Mouse (Mus musculus) ovary, adult 18-20 months (tissue): ENCODE measurements around the gene Ehd4.

Experiments used
- DNase-seq: peaks from one replicate; pipeline ENCODE4 v3.0.0; 2022; ENCODE audit warnings: low spot score, mixed read lengths

Ehd4 gene

GRCm38 (mm10) chr2:120154361-120154894 is at the start of gene Ehd4:
Gene Ehd4, minus strand, starts transcription at chr2:120154606.
- peak; percentile 96 for DNase-seq

GRCm38 (mm10) chr2:120203742-120204141 is 49.3 kb upstream of the Ehd4 start:
- no peak for DNase-seq

- no peak for DNase-seq
Observed at GRCm38 (mm10) chr2:120200077-120200476, 45.7 kb upstream of the Ehd4 start.

- no peak for DNase-seq
Observed at GRCm38 (mm10) chr2:120188174-120188573, 33.8 kb upstream of the Ehd4 start.

- no peak for DNase-seq
Observed at GRCm38 (mm10) chr2:120187583-120187982, 33.2 kb upstream of the Ehd4 start.

GRCm38 (mm10) chr2:120185527-120186276 is 31.3 kb upstream of the Ehd4 start:
- DNase-seq, result no peak

- no peak for DNase-seq
Observed at GRCm38 (mm10) chr2:120178936-120179335, 24.5 kb upstream of the Ehd4 start.

- DNase-seq, result peak; percentile 11
Observed at GRCm38 (mm10) chr2:120173718-120174117, 19.3 kb upstream of the Ehd4 start.

GRCm38 (mm10) chr2:120171362-120171761 is 17.0 kb upstream of the Ehd4 start:
- no peak for DNase-seq

GRCm38 (mm10) chr2:120170726-120171125 is 16.3 kb upstream of the Ehd4 start:
- DNase-seq, result no peak

- no peak for DNase-seq
Observed at GRCm38 (mm10) chr2:120169382-120169781, 15.0 kb upstream of the Ehd4 start.

- DNase-seq, result no peak
Observed at GRCm38 (mm10) chr2:120167763-120168162, 13.4 kb upstream of the Ehd4 start.

GRCm38 (mm10) chr2:120165474-120165873 is 11.1 kb upstream of the Ehd4 start:
- DNase-seq, result no peak

GRCm38 (mm10) chr2:120159434-120159833 is 5.0 kb upstream of the Ehd4 start:
- no peak for DNase-seq

- no peak for DNase-seq
Observed at GRCm38 (mm10) chr2:120158846-120159245, 4.4 kb upstream of the Ehd4 start.

- no peak for DNase-seq
Observed at GRCm38 (mm10) chr2:120158016-120158415, 3.6 kb upstream of the Ehd4 start.

GRCm38 (mm10) chr2:120157606-120158005 is 3.2 kb upstream of the Ehd4 start:
- DNase-seq, result no peak

GRCm38 (mm10) chr2:120153586-120154360 is 633 bp downstream of the Ehd4 start:
- DNase-seq, result no peak

- no peak for DNase-seq
Observed at GRCm38 (mm10) chr2:120150571-120150970, 3.8 kb downstream of the Ehd4 start.

GRCm38 (mm10) chr2:120149634-120150033 is 4.8 kb downstream of the Ehd4 start:
- no peak for DNase-seq

GRCm38 (mm10) chr2:120147999-120148398 is 6.4 kb downstream of the Ehd4 start:
- no peak for DNase-seq

GRCm38 (mm10) chr2:120147364-120147763 is 7.0 kb downstream of the Ehd4 start:
- DNase-seq, result no peak

- DNase-seq, result no peak
Observed at GRCm38 (mm10) chr2:120146543-120146942, 7.9 kb downstream of the Ehd4 start.
